Mouse (Mus musculus) liver, adult 2 months (tissue): ENCODE data around the gene Krtap3-3.

Source experiments
- CTCF ChIP-seq: fragments of 200-500 bp; IDR thresholded peaks from 2 replicates; pipeline ENCODE4 v1.5.1; 2011; ENCODE audit warnings: low read depth, low read length, control low read depth
- POLR2A ChIP-seq: fragments of 200-500 bp; IDR thresholded peaks from 2 replicates; pipeline ENCODE4 v1.6.1; 2011; ENCODE audit warnings: low read length, control low read depth; ENCODE audit not compliant: insufficient read depth; ENCODE audit errors: extremely low read depth

- TF ChIP-seq CTCF = no peak
- no peak for TF ChIP-seq POLR2A
These were observed 40.3 kb upstream of the Krtap3-3 start, which contains the start of gene Krtap1-3 for GRCm38 (mm10) chr11:99590981-99591380.
